Comparison of ENCODE assay signal across 10 mouse cellular contexts in the genomic region with DNA sequence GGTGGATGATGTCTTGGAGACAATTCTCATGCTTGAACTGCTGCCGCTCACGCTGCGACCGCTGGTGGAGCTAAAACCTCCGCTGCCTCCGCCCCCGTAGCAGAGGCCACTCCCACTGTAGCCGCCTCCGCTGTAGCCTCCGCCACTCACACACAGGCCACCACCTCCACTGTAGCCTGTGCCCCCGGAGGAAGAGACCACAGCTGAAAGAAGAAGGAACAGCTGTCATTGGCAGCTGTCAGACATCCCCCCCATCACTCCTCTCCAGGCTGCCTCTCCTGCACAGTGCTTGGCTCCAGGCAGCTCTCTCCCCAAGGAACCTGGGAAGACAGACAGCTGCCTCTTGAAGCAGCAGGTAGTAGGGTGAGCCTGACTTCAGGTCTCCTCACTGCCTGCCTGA. TPM values are rescaled to one million over a fixed set of nuclear protein-coding genes. Genes with fewer than 3 reads are reported as not detected.
DNase-seq lines count a peak whose midpoint lies in the region; ATAC-seq lines count a peak whose summit lies in the region.
"Had no signal": no experiment of that assay in that cellular context is flagged by ENCODE, and none has a peak within 500 bp of the region (broad histone marks: within the 10 kb centered on the region; RNA-seq: fewer than 3 reads in every experiment).

No protein-coding gene starts in this region.

- H3K36me3 ChIP-seq in forebrain, embryonic 15.5 days: no peaks in the 10 kb centered on the region
- no peaks in the 10 kb centered on the region for H3K36me3 ChIP-seq in intestine, embryonic 15.5 days
- H3K36me3 ChIP-seq: liver, embryonic 15.5 days had no signal

- no peak overlapping the region for H3K27ac ChIP-seq in forebrain, embryonic 15.5 days (replicated peaks)
- H3K27ac ChIP-seq in intestine, embryonic 15.5 days: no peak overlapping the region
- H3K27ac ChIP-seq: liver, embryonic 15.5 days had no signal

- H3K4me3 ChIP-seq in forebrain, embryonic 15.5 days: no peak overlapping the region
- H3K4me3 ChIP-seq in intestine, embryonic 15.5 days (replicated peaks): no peak overlapping the region
- H3K4me3 ChIP-seq: liver, embryonic 15.5 days had no signal

- 0% methylated on average over 11 of the region's 11 CpGs for WGBS in forebrain, embryonic 15.5 days
- WGBS in intestine, embryonic 15.5 days: 0% methylated on average over 11 of the region's 11 CpGs

- peak overlapping the region; percentile 24; the same call in 1 of the 2 replicates for H3K4me2 ChIP-seq in forebrain, embryonic 15.5 days (replicated peaks)
- peak overlapping the region; percentile 49 for H3K4me2 ChIP-seq in intestine, embryonic 15.5 days (replicated peaks)
- H3K4me2 ChIP-seq: liver, embryonic 15.5 days had no signal

- no peak for DNase-seq in frontal cortex, postnatal 25 days (ENCODE audit: low spot score in 2 of 2)
- peak; percentile 49 for DNase-seq in R1 (ENCODE audit: low read depth, low spot score)
- peak; percentile 38 for DNase-seq in lung, postnatal 36 days
- peak; percentile 16 for DNase-seq in right cerebral cortex, postnatal 4 days
- no peak for DNase-seq in spleen, postnatal 14 days (ENCODE audit: low spot score in 2 of 2)

- no peaks in the 10 kb centered on the region for H3K27me3 ChIP-seq in forebrain, embryonic 15.5 days
- H3K27me3 ChIP-seq in intestine, embryonic 15.5 days (replicated peaks): peaks cover 8% of the 10 kb centered on the region; the same call in 1 of the 2 replicates

- peaks cover 8% of the 10 kb centered on the region; the same call in 1 of the 2 replicates for H3K4me1 ChIP-seq in forebrain, embryonic 15.5 days
- H3K4me1 ChIP-seq in intestine, embryonic 15.5 days (replicated peaks): peaks cover 13% of the 10 kb centered on the region
- H3K4me1 ChIP-seq: liver, embryonic 15.5 days had no signal

- H3K9me3 ChIP-seq in forebrain, embryonic 15.5 days: no peaks in the 10 kb centered on the region
- no peaks in the 10 kb centered on the region for H3K9me3 ChIP-seq in intestine, embryonic 15.5 days
- H3K9me3 ChIP-seq: liver, embryonic 15.5 days had no signal

- H3K9ac ChIP-seq in forebrain, embryonic 15.5 days (replicated peaks): no peak overlapping the region
- H3K9ac ChIP-seq in intestine, embryonic 15.5 days: no peak overlapping the region
- H3K9ac ChIP-seq: liver, embryonic 15.5 days had no signal

- peak; percentile 34; the same call in 1 of the 2 replicates for ATAC-seq in frontal cortex, adult (ENCODE audit: low TSS enrichment)
- ATAC-seq in forebrain, embryonic 15.5 days (replicated peaks): 0 out of 2 replicates have a peak, but pooled peaks have one; percentile 61
- peak; percentile 74 for ATAC-seq in intestine, embryonic 15.5 days

RNA-seq across cellular contexts. Expression of gene Krt82, which starts 2.7 kb away (rescaled TPM):
- polyA plus RNA-seq in forebrain, embryonic 15.5 days (2015; fragmentation: Nextera tagmentation; extraction: Ambion mirVana): not detected in 2 replicates
- polyA plus RNA-seq in intestine, embryonic 15.5 days (2015; fragmentation: Nextera tagmentation; extraction: Ambion mirVana): not detected in 2 replicates
- polyA plus RNA-seq: cortical plate, adult 2 months; liver, embryonic 15.5 days had no signal

RNA-seq across cellular contexts. Expression of gene Krt90, which starts 9.6 kb away (rescaled TPM):
- polyA plus RNA-seq in forebrain, embryonic 15.5 days (2015; fragmentation: Nextera tagmentation; extraction: Ambion mirVana): 0.09 TPM in 1 of 2 replicates, not detected in the other
- polyA plus RNA-seq in intestine, embryonic 15.5 days (2015; fragmentation: Nextera tagmentation; extraction: Ambion mirVana): 0.09 and 0.16 TPM in 2 replicates
- polyA plus RNA-seq: cortical plate, adult 2 months; liver, embryonic 15.5 days had no signal

RNA-seq across cellular contexts. Expression of gene Krt75, which starts 20.5 kb away (rescaled TPM):
- 0.08 TPM in 1 of 2 replicates, not detected in the other for polyA plus RNA-seq in forebrain, embryonic 15.5 days (2015; fragmentation: Nextera tagmentation; extraction: Ambion mirVana)
- polyA plus RNA-seq in intestine, embryonic 15.5 days (2015; fragmentation: Nextera tagmentation; extraction: Ambion mirVana): not detected in 2 replicates
- polyA plus RNA-seq: cortical plate, adult 2 months; liver, embryonic 15.5 days had no signal

RNA-seq across cellular contexts. Expression of gene Krt84, which starts 20.5 kb away (rescaled TPM):
- not detected in 2 replicates for polyA plus RNA-seq in forebrain, embryonic 15.5 days (2015; fragmentation: Nextera tagmentation; extraction: Ambion mirVana)
- polyA plus RNA-seq in intestine, embryonic 15.5 days (2015; fragmentation: Nextera tagmentation; extraction: Ambion mirVana): 0.13 and 0.29 TPM in 2 replicates
- polyA plus RNA-seq: cortical plate, adult 2 months; liver, embryonic 15.5 days had no signal

RNA-seq across cellular contexts. Expression of gene Gm49425, which starts 36.1 kb away (rescaled TPM):
- polyA plus RNA-seq in forebrain, embryonic 15.5 days (2015; fragmentation: Nextera tagmentation; extraction: Ambion mirVana): not detected in 2 replicates
- polyA plus RNA-seq in intestine, embryonic 15.5 days (2015; fragmentation: Nextera tagmentation; extraction: Ambion mirVana): not detected in 2 replicates
- polyA plus RNA-seq: cortical plate, adult 2 months; liver, embryonic 15.5 days had no signal

Comparison
In these comparisons a context has a peak if more than half of its experiments do, and no peak if none do; other contexts are left out.
1. DNase-seq: peak in R1 (single experiment), lung, postnatal 36 days (single experiment) and right cerebral cortex, postnatal 4 days (single experiment); none in frontal cortex, postnatal 25 days (0 of 2) and spleen, postnatal 14 days (0 of 2).
2. Peak in every context shown above with its lines, with median percentiles within 50 percentile points of each other: ATAC-seq.